Mouse (Mus musculus) intestine, embryonic 14.5 days (tissue): ENCODE results near the gene Gm37240. TPM values are rescaled to one million over a fixed set of nuclear protein-coding genes. Genes with fewer than 3 reads are reported as not detected.

ENCODE experiments used
- ATAC-seq: fragments of 200-750 bp; cut with Nextera tagmentation; replicated peaks from 2 replicates; pipeline ENCODE4 v1.8.0; 2017; ENCODE audit warnings: low read depth, moderate number of reproducible peaks, moderate TSS enrichment, moderate library complexity; ENCODE audit not compliant: low FRiP score, low TSS enrichment
- DNase-seq: peaks from one replicate; pipeline ENCODE4 v3.0.0-alpha.2; 2018; ENCODE audit warnings: low spot score
- H3K27ac ChIP-seq: fragments of 300-500 bp; sonication (generic); 2 replicates; pipeline ENCODE4 v1.5.1; 2014; ENCODE audit warnings: low read depth, mild to moderate bottlenecking, control low read depth
- H3K27me3 ChIP-seq: fragments of 300-500 bp; sonication (generic); replicated peaks from 2 replicates; pipeline ENCODE4 v1.6.1; 2014; ENCODE audit warnings: low read length, control low read depth; ENCODE audit not compliant: control insufficient read depth, insufficient read depth
- H3K36me3 ChIP-seq: fragments of 300-500 bp; sonication (generic); 2 replicates; pipeline ENCODE4 v1.6.1; 2014; ENCODE audit warnings: low read length, control low read depth; ENCODE audit not compliant: control insufficient read depth, insufficient read depth
- H3K4me1 ChIP-seq: fragments of 300-500 bp; sonication (generic); replicated peaks from 2 replicates; pipeline ENCODE4 v1.6.1; 2014; ENCODE audit warnings: low read length, control low read depth, mixed read lengths; ENCODE audit not compliant: control insufficient read depth, insufficient read depth
- H3K4me2 ChIP-seq: fragments of 300-500 bp; sonication (generic); 2 replicates; pipeline ENCODE4 v1.6.1; 2014; ENCODE audit warnings: low read length
- H3K4me3 ChIP-seq: fragments of 300-500 bp; sonication (generic); 2 replicates; pipeline ENCODE4 v1.5.1; 2014; ENCODE audit warnings: low read depth, low read length, control low read depth, mixed read lengths
- H3K9ac ChIP-seq: fragments of 300-500 bp; sonication (generic); 2 replicates; pipeline ENCODE4 v1.6.1; 2014; ENCODE audit warnings: mild to moderate bottlenecking, low read length
- H3K9me3 ChIP-seq: fragments of 300-500 bp; sonication (generic); 2 replicates; pipeline ENCODE4 v1.6.1; 2016; ENCODE audit warnings: low read length, control low read depth; ENCODE audit not compliant: control insufficient read depth
- WGBS: fragments of 180-500 bp; shearing (Covaris S2); extraction: QIAGEN DNeasy Blood & Tissue Kit; methylation state at CpG from one replicate; pipeline ENCODE4 v1.1.7; 2014; 5-methylcytosine and 5-hydroxymethylcytosine counted together
- polyA plus RNA-seq: library from polyadenylated mRNA; unstranded; fragments of >200 nt; fragmentation: Nextera tagmentation; extraction: Ambion mirVana; gene quantifications from 2 replicates; pipeline ENCODE4 v1.2.1, GENCODE M21; 2014

Gm37240 gene
- polyA plus RNA-seq, 1 experiment from 2014 or later = 5.3 TPM

- peaks cover 6% of the 10 kb centered on the region for H3K4me1 ChIP-seq
- H3K27me3 ChIP-seq = no peaks in the 10 kb centered on the region
- H3K36me3 ChIP-seq = no peaks in the 10 kb centered on the region
- DNase-seq (no peak), ATAC-seq (no peak)
- no peak overlapping the region for H3K4me2 ChIP-seq
- no peaks in the 10 kb centered on the region for H3K9me3 ChIP-seq
- no peak overlapping the region for H3K27ac ChIP-seq
- WGBS = 50% methylated on average over 5 of the region's 5 CpGs
- no peak overlapping the region for H3K4me3 ChIP-seq
- no peak overlapping the region for H3K9ac ChIP-seq
Observed at GRCm38 (mm10) chr3:84731003-84731402, 1156.3 kb downstream of the Gm37240 start.

- Histone ChIP-seq H3K4me1 (peaks cover 6% of the 10 kb centered on the region), H3K36me3 (no peaks in the 10 kb centered on the region), H3K4me3 (no peak overlapping the region), H3K9ac (no peak overlapping the region), H3K27ac (no peak overlapping the region), H3K27me3 (no peaks in the 10 kb centered on the region), H3K9me3 (no peaks in the 10 kb centered on the region), H3K4me2 (no peak overlapping the region)
- 79% methylated on average over 6 of the region's 6 CpGs for WGBS
- DNase-seq (no peak), ATAC-seq (no peak)
Observed at GRCm38 (mm10) chr3:84729806-84730205, 1157.5 kb downstream of the Gm37240 start.

GRCm38 (mm10) chr3:84723996-84724395 lies 1163.3 kb downstream of the Gm37240 start:
- H3K36me3 ChIP-seq = no peaks in the 10 kb centered on the region
- ATAC-seq (no peak), DNase-seq (no peak)
- no peaks in the 10 kb centered on the region for H3K4me1 ChIP-seq
- no peaks in the 10 kb centered on the region for H3K27me3 ChIP-seq
- no peak overlapping the region for H3K4me3 ChIP-seq
- WGBS = 64% methylated on average over 5 of the region's 5 CpGs
- H3K9me3 ChIP-seq = no peaks in the 10 kb centered on the region; the same call in 1 of the 2 replicates
- H3K9ac ChIP-seq = no peak overlapping the region
- H3K4me2 ChIP-seq = no peak overlapping the region
- no peak overlapping the region for H3K27ac ChIP-seq

- Histone ChIP-seq H3K36me3 (no peaks in the 10 kb centered on the region), H3K4me2 (no peak overlapping the region), H3K27me3 (no peaks in the 10 kb centered on the region), H3K4me1 (no peaks in the 10 kb centered on the region), H3K9me3 (no peaks in the 10 kb centered on the region; the same call in 1 of the 2 replicates), H3K9ac (no peak overlapping the region), H3K27ac (no peak overlapping the region), H3K4me3 (no peak overlapping the region)
- ATAC-seq (no peak), DNase-seq (no peak)
- 87% methylated on average over 4 of the region's 4 CpGs for WGBS
Observed at GRCm38 (mm10) chr3:84722680-84723079, 1164.6 kb downstream of the Gm37240 start.

GRCm38 (mm10) chr3:84715073-84715768 lies 1172.1 kb downstream of the Gm37240 start:
- Histone ChIP-seq H3K4me1 (no peaks in the 10 kb centered on the region), H3K4me3 (no peak overlapping the region), H3K27me3 (no peaks in the 10 kb centered on the region), H3K4me2 (no peak overlapping the region), H3K9me3 (peaks cover 5% of the 10 kb centered on the region; the same call in 1 of the 2 replicates), H3K27ac (no peak overlapping the region), H3K36me3 (no peaks in the 10 kb centered on the region), H3K9ac (no peak overlapping the region)
- no peak for ATAC-seq
- WGBS = 91% methylated on average over 15 of the region's 15 CpGs
- DNase-seq = no peak

- DNase-seq (no peak), ATAC-seq (no peak)
- no peaks in the 10 kb centered on the region for H3K27me3 ChIP-seq
- H3K9me3 ChIP-seq = 0 out of 2 replicates have a peak, but pooled peaks cover 5% of the 10 kb centered on the region
- 50% methylated on average over 2 of the region's 2 CpGs for WGBS
- no peak overlapping the region for H3K4me2 ChIP-seq
- H3K4me3 ChIP-seq = no peak overlapping the region
- H3K4me1 ChIP-seq = no peaks in the 10 kb centered on the region
- H3K27ac ChIP-seq = no peak overlapping the region
- no peaks in the 10 kb centered on the region for H3K36me3 ChIP-seq
- no peak overlapping the region for H3K9ac ChIP-seq
Observed at GRCm38 (mm10) chr3:84712941-84713340, 1174.4 kb downstream of the Gm37240 start.

- WGBS = 78% methylated on average over 4 of the region's 4 CpGs
- H3K27ac ChIP-seq = no peak overlapping the region
- H3K4me1 ChIP-seq = no peaks in the 10 kb centered on the region
- no peak overlapping the region for H3K9ac ChIP-seq
- H3K27me3 ChIP-seq = no peaks in the 10 kb centered on the region
- H3K9me3 ChIP-seq = 0 out of 2 replicates have a peak, but pooled peaks cover 5% of the 10 kb centered on the region
- DNase-seq (no peak), ATAC-seq (no peak)
- no peak overlapping the region for H3K4me3 ChIP-seq
- H3K36me3 ChIP-seq = no peaks in the 10 kb centered on the region
- no peak overlapping the region for H3K4me2 ChIP-seq
Observed at GRCm38 (mm10) chr3:84710723-84711122, 1176.6 kb downstream of the Gm37240 start.

- Histone ChIP-seq H3K27me3 (no peaks in the 10 kb centered on the region), H3K9me3 (0 out of 2 replicates have a peak, but pooled peaks cover under 1% of the 10 kb centered on the region), H3K27ac (no peak overlapping the region), H3K4me3 (no peak overlapping the region), H3K4me2 (no peak overlapping the region), H3K9ac (no peak overlapping the region), H3K4me1 (no peaks in the 10 kb centered on the region), H3K36me3 (no peaks in the 10 kb centered on the region)
- WGBS = 90% methylated on average over 8 of the region's 8 CpGs
- no peak for ATAC-seq
- no peak for DNase-seq
Observed at GRCm38 (mm10) chr3:84709967-84710366, 1177.4 kb downstream of the Gm37240 start.

- DNase-seq = no peak
- Histone ChIP-seq H3K27me3 (no peaks in the 10 kb centered on the region), H3K4me3 (no peak overlapping the region), H3K36me3 (no peaks in the 10 kb centered on the region), H3K4me1 (no peaks in the 10 kb centered on the region), H3K27ac (no peak overlapping the region), H3K9me3 (no peaks in the 10 kb centered on the region), H3K9ac (no peak overlapping the region), H3K4me2 (no peak overlapping the region)
- no peak for ATAC-seq
- WGBS = 83% methylated on average over 8 of the region's 8 CpGs
Observed at GRCm38 (mm10) chr3:84709100-84709499, 1178.2 kb downstream of the Gm37240 start.
